Mouse (Mus musculus) heart, embryonic 15.5 days (tissue): ENCODE data around the gene Tgtp1. TPM values are rescaled to one million over a fixed set of nuclear protein-coding genes. Genes with fewer than 3 reads are reported as not detected.
"Not testable (repeated sequence)": the region's sequence is repeated elsewhere in the genome, so short reads cannot be mapped to it uniquely, and the experiment has no call there.

Experiments used
- ATAC-seq: fragments of 200-750 bp; cut with Nextera tagmentation; replicated peaks from 2 replicates; pipeline ENCODE4 v1.8.0; 2017; ENCODE audit warnings: low read depth, moderate TSS enrichment; ENCODE audit not compliant: insufficient number of reproducible peaks, insufficient read depth, low FRiP score
- H3K27ac ChIP-seq: fragments of 300-500 bp; sonication (generic); 2 replicates; pipeline ENCODE4 v1.5.1; 2015; ENCODE audit warnings: mild to moderate bottlenecking, inconsistent platforms
- H3K27me3 ChIP-seq: fragments of 300-500 bp; sonication (generic); 2 replicates; pipeline ENCODE4 v1.6.1; 2015; ENCODE audit warnings: inconsistent platforms
- H3K36me3 ChIP-seq: fragments of 300-500 bp; sonication (generic); 2 replicates; pipeline ENCODE4 v1.6.1; 2015; ENCODE audit warnings: mild to moderate bottlenecking, inconsistent platforms
- H3K4me1 ChIP-seq: fragments of 300-500 bp; sonication (generic); replicated peaks from 2 replicates; pipeline ENCODE4 v1.6.1; 2015; ENCODE audit warnings: inconsistent platforms
- H3K4me2 ChIP-seq: fragments of 300-500 bp; sonication (generic); 2 replicates; pipeline ENCODE4 v1.6.1; 2015; ENCODE audit warnings: inconsistent platforms, mild to moderate bottlenecking, moderate library complexity
- H3K4me3 ChIP-seq: fragments of 300-500 bp; sonication (generic); 2 replicates; pipeline ENCODE4 v1.5.1; 2015; ENCODE audit warnings: mild to moderate bottlenecking, inconsistent platforms
- H3K9ac ChIP-seq: fragments of 300-500 bp; sonication (generic); 2 replicates; pipeline ENCODE4 v1.6.1; 2015; ENCODE audit warnings: mild to moderate bottlenecking, inconsistent platforms
- H3K9me3 ChIP-seq: fragments of 300-500 bp; sonication (generic); replicated peaks from 2 replicates; pipeline ENCODE4 v1.6.1; 2016; ENCODE audit warnings: inconsistent platforms
- WGBS: fragments of 180-500 bp; shearing (Covaris S2); methylation state at CpG from one replicate; pipeline ENCODE4 v1.1.7; 2015; ENCODE audit warnings: mixed read lengths; 5-methylcytosine and 5-hydroxymethylcytosine counted together
- polyA plus RNA-seq: library from polyadenylated mRNA; unstranded; fragments of >200 nt; fragmentation: Nextera tagmentation; extraction: Ambion mirVana; gene quantifications from 2 replicates; pipeline ENCODE4 v1.2.1, GENCODE M21; 2015

The Tgtp1 gene
- polyA plus RNA-seq, 1 experiment from 2014 or later = 0.64 TPM

GRCm38 (mm10) chr11:48978240-48978939, 15.6 kb downstream of the Tgtp1 start, which contains the start of gene Olfr56:
Gene Olfr56 (plus strand): TSS chr11:48978889.
- not testable (repeated sequence) for ATAC-seq, H3K27ac ChIP-seq, H3K36me3 ChIP-seq, H3K9me3 ChIP-seq, H3K4me1 ChIP-seq, H3K4me3 ChIP-seq, H3K27me3 ChIP-seq, H3K9ac ChIP-seq, H3K4me2 ChIP-seq
- no CpG with 5 or more reads among the region's 1 CpGs for WGBS

DNA sequence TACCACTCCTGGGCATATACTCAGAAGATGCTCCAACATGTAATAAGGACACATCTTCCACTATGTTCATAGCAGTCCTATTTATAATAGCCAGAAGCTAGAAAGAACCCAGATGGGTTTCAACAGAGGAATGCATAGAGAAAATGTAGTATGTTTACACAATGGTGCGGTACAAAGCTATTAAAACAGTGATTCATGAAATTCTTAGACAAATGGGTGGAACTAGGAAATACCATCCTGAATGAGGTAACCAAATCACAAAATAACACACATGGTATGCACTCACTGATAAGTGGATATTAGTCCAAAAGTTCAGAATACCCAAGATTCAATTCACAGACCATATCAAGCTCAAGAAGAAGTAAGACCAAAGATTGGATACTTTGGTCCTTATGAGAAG, 19.3 kb downstream of the Tgtp1 start:
- not testable (repeated sequence) for H3K4me2 ChIP-seq, H3K9me3 ChIP-seq, H3K4me3 ChIP-seq, H3K36me3 ChIP-seq, H3K27ac ChIP-seq, H3K27me3 ChIP-seq, H3K9ac ChIP-seq, H3K4me1 ChIP-seq, ATAC-seq
- no CpG with 5 or more reads among the region's 1 CpGs for WGBS

GRCm38 (mm10) chr11:48946090-48946489, 47.9 kb downstream of the Tgtp1 start, which contains the start of gene Psme2b:
Gene Psme2b (minus strand): TSS chr11:48946190.
- not testable (repeated sequence) for H3K27ac ChIP-seq, H3K27me3 ChIP-seq, H3K9me3 ChIP-seq, H3K36me3 ChIP-seq, H3K9ac ChIP-seq, H3K4me3 ChIP-seq, H3K4me2 ChIP-seq, ATAC-seq, H3K4me1 ChIP-seq
- WGBS = 82% methylated on average over 6 of the region's 6 CpGs

GRCm38 (mm10) chr11:48939286-48939685, 54.7 kb downstream of the Tgtp1 start:
- ATAC-seq = not testable (repeated sequence)

More at GRCm38 (mm10) chr11:48939286-48939685, 54.7 kb downstream of the Tgtp1 start:
- not testable (repeated sequence) for H3K4me1 ChIP-seq, H3K27me3 ChIP-seq, H3K4me3 ChIP-seq, H3K9me3 ChIP-seq, H3K36me3 ChIP-seq, H3K9ac ChIP-seq, H3K27ac ChIP-seq, H3K4me2 ChIP-seq

Other genes starting within 250 kb of the Tgtp1 start
- gene Rack1, start 193.8 kb downstream of the Tgtp1 start, polyA plus RNA-seq = 338 and 387 TPM in 2 replicates
- gene Trim41, start 176.8 kb downstream of the Tgtp1 start, polyA plus RNA-seq = 4.3 TPM in 2 replicates
- 0.75 and 0.84 TPM in 2 replicates for gene Trim7, start 168.0 kb downstream of the Tgtp1 start, polyA plus RNA-seq
- 3.2 and 3.7 TPM in 2 replicates for gene Gm12184, start 167.5 kb downstream of the Tgtp1 start, polyA plus RNA-seq
- 8.9 and 13.6 TPM in 2 replicates for gene Irgm1, start 122.5 kb downstream of the Tgtp1 start, polyA plus RNA-seq
- gene Gm5431, start 92.0 kb downstream of the Tgtp1 start, polyA plus RNA-seq = 0.25 and 0.30 TPM in 2 replicates
- gene Psme2b, start 48.0 kb downstream of the Tgtp1 start, polyA plus RNA-seq = 2.1 and 2.8 TPM in 2 replicates
- 0.10 TPM in 1 of 2 replicates, not detected in the other for gene Olfr56, start 15.3 kb downstream of the Tgtp1 start, polyA plus RNA-seq
- gene 9930111J21Rik1, start 14.8 kb downstream of the Tgtp1 start, polyA plus RNA-seq = 0.50 and 1.2 TPM in 2 replicates
- gene Gm12185, start 1.9 kb downstream of the Tgtp1 start, polyA plus RNA-seq = 0.06 TPM in 1 of 2 replicates, not detected in the other
- 0.52 and 0.58 TPM in 2 replicates for gene 9930111J21Rik2, start 57.1 kb upstream of the Tgtp1 start, polyA plus RNA-seq
- 0.23 and 5.3 TPM in 2 replicates for gene Tgtp2, start 70.0 kb upstream of the Tgtp1 start, polyA plus RNA-seq
- 1.4 and 4.3 TPM in 2 replicates for gene Ifi47, start 82.4 kb upstream of the Tgtp1 start, polyA plus RNA-seq
- 0.15 and 0.18 TPM in 2 replicates for gene Olfr1396, start 120.7 kb upstream of the Tgtp1 start, polyA plus RNA-seq
- not detected in 2 replicates for gene Olfr1395, start 148.1 kb upstream of the Tgtp1 start, polyA plus RNA-seq
- not detected in 2 replicates for gene Olfr1394, start 160.2 kb upstream of the Tgtp1 start, polyA plus RNA-seq
- gene Btnl9, start 193.0 kb upstream of the Tgtp1 start, polyA plus RNA-seq = 4.4 and 6.1 TPM in 2 replicates
- 24.2 and 26.6 TPM in 2 replicates for gene Zfp62, start 209.1 kb upstream of the Tgtp1 start, polyA plus RNA-seq